Mouse (Mus musculus) intestine, postnatal 0 days (tissue): ENCODE data around the gene Msrb2. TPM values are rescaled to one million over a fixed set of nuclear protein-coding genes. Genes with fewer than 3 reads are reported as not detected.

Source experiments
- ATAC-seq: fragments of 200-750 bp; cut with Nextera tagmentation; 2 replicates; pipeline ENCODE4 v1.8.0; 2017; ENCODE audit warnings: mild to moderate bottlenecking, moderate TSS enrichment, moderate library complexity
- H3K27ac ChIP-seq: fragments of 300-500 bp; sonication (generic); 2 replicates; pipeline ENCODE4 v1.5.1; 2014; ENCODE audit warnings: mild to moderate bottlenecking, low read depth, low read length, moderate library complexity
- H3K27me3 ChIP-seq: fragments of 300-500 bp; sonication (generic); replicated peaks from 2 replicates; pipeline ENCODE4 v1.6.1; 2014; ENCODE audit warnings: low read length, mixed read lengths; ENCODE audit not compliant: control insufficient read depth, insufficient read depth
- H3K36me3 ChIP-seq: fragments of 300-500 bp; sonication (generic); 2 replicates; pipeline ENCODE4 v1.6.1; 2014; ENCODE audit warnings: mild to moderate bottlenecking, moderate library complexity; ENCODE audit not compliant: control insufficient read depth, insufficient read depth
- H3K4me1 ChIP-seq: fragments of 300-500 bp; sonication (generic); replicated peaks from 2 replicates; pipeline ENCODE4 v1.6.1; 2014; ENCODE audit warnings: antibody characterized with exemption, low read length, mixed read lengths; ENCODE audit not compliant: control insufficient read depth, insufficient read depth
- H3K4me2 ChIP-seq: fragments of 300-500 bp; sonication (generic); replicated peaks from 2 replicates; pipeline ENCODE4 v1.6.1; 2014; ENCODE audit warnings: low read depth, mild to moderate bottlenecking, moderate library complexity
- H3K4me3 ChIP-seq: fragments of 300-500 bp; sonication (generic); 2 replicates; pipeline ENCODE4 v1.5.1; 2014; ENCODE audit warnings: low read depth, low read length
- H3K9ac ChIP-seq: fragments of 300-500 bp; sonication (generic); 2 replicates; pipeline ENCODE4 v1.6.1; 2014; ENCODE audit warnings: mild to moderate bottlenecking, low read depth, low read length
- H3K9me3 ChIP-seq: fragments of 300-500 bp; sonication (generic); 2 replicates; pipeline ENCODE4 v1.6.1; 2016; ENCODE audit warnings: mixed run types; ENCODE audit not compliant: control insufficient read depth
- CTCF ChIP-seq: sonication (generic); IDR thresholded peaks from 2 replicates; pipeline ENCODE4 v1.5.1; 2016; ENCODE audit warnings: low read depth, mild to moderate bottlenecking, control low read depth, antibody characterized with exemption, moderate library complexity
- WGBS: fragments of 180-500 bp; shearing (Covaris S2); extraction: QIAGEN DNeasy Blood & Tissue Kit; methylation state at CpG from one replicate; pipeline ENCODE4 v1.1.7; 2014; 5-methylcytosine and 5-hydroxymethylcytosine counted together
- polyA plus RNA-seq: library from polyadenylated mRNA; unstranded; fragments of >200 nt; fragmentation: Nextera tagmentation; extraction: Ambion mirVana; gene quantifications from 2 replicates; pipeline ENCODE4 v1.2.1, GENCODE M21; 2015

Msrb2 gene
- polyA plus RNA-seq, 1 experiment from 2014 or later: 8.3 TPM

- H3K36me3 ChIP-seq: no peaks in the 10 kb centered on the region
- H3K4me3 ChIP-seq: no peak overlapping the region
- no peak overlapping the region for H3K27ac ChIP-seq
- no peak overlapping the region for H3K9ac ChIP-seq
- no peaks in the 10 kb centered on the region for H3K9me3 ChIP-seq
- no peak overlapping the region for H3K4me2 ChIP-seq
- WGBS: 77% methylated on average over 5 of the region's 5 CpGs
- H3K27me3 ChIP-seq: no peaks in the 10 kb centered on the region
- TF ChIP-seq CTCF: no peak
- H3K4me1 ChIP-seq: no peaks in the 10 kb centered on the region
- no peak for ATAC-seq
Measured at GRCm38 (mm10) chr2:19345414-19345964, 25.8 kb upstream of the Msrb2 start.

DNA sequence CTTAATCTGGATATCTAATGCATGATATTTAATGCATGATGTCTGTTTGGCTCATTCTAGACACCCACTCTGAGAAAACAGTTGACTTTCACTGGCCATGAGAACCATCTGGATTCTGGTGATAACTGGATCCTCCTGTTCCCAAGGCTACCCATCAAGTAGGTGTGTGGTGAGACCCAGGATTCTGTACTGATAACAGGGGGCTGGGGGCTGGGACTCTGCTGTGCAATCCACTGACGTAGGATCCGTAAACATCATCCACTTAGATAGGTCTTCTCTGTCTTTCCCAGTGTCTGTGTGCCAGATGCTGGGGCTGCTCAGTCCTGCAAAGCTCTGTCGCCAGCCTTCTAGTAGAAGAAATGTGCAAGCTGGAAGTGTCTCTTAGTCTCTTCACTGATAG, 22.8 kb upstream of the Msrb2 start:
- Histone ChIP-seq H3K4me3 (no peak overlapping the region), H3K27me3 (no peaks in the 10 kb centered on the region), H3K27ac (no peak overlapping the region), H3K4me2 (no peak overlapping the region), H3K9me3 (no peaks in the 10 kb centered on the region), H3K36me3 (no peaks in the 10 kb centered on the region), H3K4me1 (no peaks in the 10 kb centered on the region), H3K9ac (no peak overlapping the region)
- 71% methylated on average over 3 of the region's 3 CpGs for WGBS
- no peak for ATAC-seq
- no peak for TF ChIP-seq CTCF

GRCm38 (mm10) chr2:19350167-19350566, 21.1 kb upstream of the Msrb2 start:
- WGBS: 48% methylated on average over 5 of the region's 5 CpGs
- no peak overlapping the region for H3K9ac ChIP-seq
- TF ChIP-seq CTCF: no peak
- H3K36me3 ChIP-seq: no peaks in the 10 kb centered on the region
- H3K4me3 ChIP-seq: no peak overlapping the region
- H3K27me3 ChIP-seq: no peaks in the 10 kb centered on the region
- H3K4me2 ChIP-seq: no peak overlapping the region
- peak; percentile 83 for ATAC-seq
- no peaks in the 10 kb centered on the region for H3K4me1 ChIP-seq
- H3K27ac ChIP-seq: no peak overlapping the region
- no peaks in the 10 kb centered on the region for H3K9me3 ChIP-seq

GRCm38 (mm10) chr2:19351615-19352253, 19.5 kb upstream of the Msrb2 start:
- Histone ChIP-seq H3K36me3 (no peaks in the 10 kb centered on the region), H3K4me3 (no peak overlapping the region), H3K9ac (no peak overlapping the region), H3K4me2 (no peak overlapping the region), H3K9me3 (no peaks in the 10 kb centered on the region), H3K27me3 (no peaks in the 10 kb centered on the region), H3K27ac (no peak overlapping the region), H3K4me1 (no peaks in the 10 kb centered on the region)
- no peak for TF ChIP-seq CTCF
- WGBS: 98% methylated on average over 1 of the region's 1 CpGs
- no peak for ATAC-seq

- TF ChIP-seq CTCF: no peak
- Histone ChIP-seq H3K4me1 (no peaks in the 10 kb centered on the region), H3K4me2 (no peak overlapping the region), H3K4me3 (no peak overlapping the region), H3K9me3 (no peaks in the 10 kb centered on the region), H3K27ac (no peak overlapping the region), H3K27me3 (no peaks in the 10 kb centered on the region), H3K9ac (no peak overlapping the region), H3K36me3 (no peaks in the 10 kb centered on the region)
- no peak for ATAC-seq
- WGBS: 86% methylated on average over 2 of the region's 2 CpGs
Measured at GRCm38 (mm10) chr2:19353158-19353557, 18.1 kb upstream of the Msrb2 start.

DNA sequence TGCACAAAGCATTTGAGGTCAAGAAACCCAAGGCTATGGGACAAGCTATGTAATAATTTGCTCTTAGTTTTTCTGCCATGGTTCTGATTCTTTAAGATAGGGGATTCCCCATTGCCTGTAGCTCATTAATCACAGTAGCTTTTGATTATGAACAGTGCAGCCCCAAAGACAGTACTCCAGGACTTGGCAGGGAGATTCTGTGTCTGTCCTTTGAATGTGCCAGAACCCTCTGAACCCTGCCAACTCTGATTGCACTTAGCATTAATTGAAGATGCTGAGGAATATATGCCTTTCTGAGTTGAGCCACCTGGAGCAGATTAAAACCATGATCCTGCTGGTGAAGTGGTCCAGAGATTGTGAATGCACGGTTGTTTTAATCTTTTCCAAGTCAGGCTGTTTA, 8.4 kb upstream of the Msrb2 start:
- no peaks in the 10 kb centered on the region for H3K27me3 ChIP-seq
- H3K4me1 ChIP-seq: no peaks in the 10 kb centered on the region
- no peak for ATAC-seq
- no peaks in the 10 kb centered on the region for H3K36me3 ChIP-seq
- H3K4me2 ChIP-seq: no peak overlapping the region
- no peak for TF ChIP-seq CTCF
- no peak overlapping the region for H3K4me3 ChIP-seq
- 71% methylated on average over 1 of the region's 1 CpGs for WGBS
- no peak overlapping the region for H3K9ac ChIP-seq
- H3K9me3 ChIP-seq: no peaks in the 10 kb centered on the region
- no peak overlapping the region for H3K27ac ChIP-seq
